Mouse (Mus musculus): ENCODE data around the gene Gdf3. TPM values are rescaled to one million over a fixed set of nuclear protein-coding genes. Genes with fewer than 3 reads are reported as not detected.

Gene Gdf3
- polyA plus RNA-seq, 1 experiment from 2014 or later, result not detected

GRCm38 (mm10) chr6:122604260-122604659, 5.6 kb downstream of the Gdf3 start:
- ATAC-seq, result no peak
- DNase-seq (ENCODE audit: low read depth, low spot score), result no peak
- ChIA-PET CTCF (no interaction called here), POLR2A (no interaction called here)
- in situ Hi-C loops (cut with MboI; ENCODE audit: low pct_unique_long_range_greater_than_20kb), result no loop called here
- TF ChIP-seq CTCF (IDR thresholded peaks at IDR 0.05), result no peak
- no peaks in the 10 kb centered on the region for H3K27me3 ChIP-seq

DNA sequence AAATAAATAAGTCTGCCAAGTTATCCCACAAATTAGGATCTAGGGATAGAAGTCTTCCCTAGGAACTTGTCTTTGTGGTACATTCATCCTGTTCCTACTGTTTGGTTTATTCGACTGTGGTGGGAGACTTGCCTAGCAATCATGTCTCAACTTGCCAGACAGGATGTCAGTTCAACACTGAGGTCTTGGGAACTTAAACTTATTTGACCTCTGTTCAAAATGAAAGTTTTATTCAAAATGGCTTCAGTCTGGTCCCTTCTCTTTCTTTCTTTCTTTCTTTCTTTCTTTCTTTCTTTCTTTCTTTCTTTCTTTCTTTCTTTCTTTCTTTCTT, 6.9 kb downstream of the Gdf3 start:
- in situ Hi-C loops (cut with MboI; ENCODE audit: low pct_unique_long_range_greater_than_20kb), result no loop called here
- no peaks in the 10 kb centered on the region for H3K27me3 ChIP-seq
- CTCF ChIA-PET, result no interaction called here
- TF ChIP-seq CTCF (IDR thresholded peaks at IDR 0.05), result no peak
- DNase-seq (ENCODE audit: low read depth, low spot score) (no peak), ATAC-seq (no peak)
- POLR2A ChIA-PET, result no interaction called here

DNA sequence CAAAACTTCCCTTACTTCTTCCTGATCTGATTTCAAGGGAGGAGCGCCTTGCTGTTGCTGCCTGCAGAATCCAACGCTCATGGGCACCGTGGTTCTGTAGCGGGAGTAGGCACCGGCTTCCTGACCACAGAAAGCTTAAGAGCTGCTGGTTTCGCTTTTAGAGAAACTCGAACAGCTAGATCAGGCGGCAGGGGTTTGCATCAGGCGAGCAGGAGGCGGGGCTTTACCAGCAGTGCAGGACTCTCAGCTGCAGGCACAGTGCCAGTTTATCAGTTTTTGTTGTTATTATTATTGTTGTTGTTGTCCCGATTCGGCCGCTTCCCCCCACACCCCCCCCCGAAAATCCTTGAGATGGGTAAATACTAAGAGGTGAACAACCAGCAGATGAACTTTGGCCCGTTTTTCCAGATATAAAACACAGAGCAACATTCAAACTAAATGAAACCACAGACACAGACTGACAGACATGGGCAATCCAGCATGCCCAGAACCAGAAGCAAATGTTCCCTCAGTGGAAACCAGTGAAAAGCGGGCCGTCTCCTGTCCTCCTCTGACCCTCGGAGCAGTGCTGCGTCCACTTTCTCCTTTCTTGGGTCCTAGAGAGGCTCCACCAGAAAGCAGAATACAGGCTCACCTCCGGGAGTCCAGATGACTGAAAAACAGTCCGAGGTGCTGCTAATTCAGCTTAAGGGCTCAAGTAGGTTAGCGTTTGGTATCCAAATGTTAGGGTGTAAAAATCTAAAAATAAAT, 7.5 kb downstream of the Gdf3 start, which contains the start of gene Apobec1:
Gene Apobec1, minus strand, starts transcription at position 203 of the 750 bp plus-strand sequence.
- TF ChIP-seq CTCF (IDR thresholded peaks at IDR 0.05), result no peak
- ATAC-seq, result peak; percentile 91
- DNase-seq (ENCODE audit: low read depth, low spot score), result no peak
- in situ Hi-C loops (cut with MboI; ENCODE audit: low pct_unique_long_range_greater_than_20kb), result no loop called here
- no peaks in the 10 kb centered on the region for H3K27me3 ChIP-seq
- ChIA-PET POLR2A (no interaction called here), CTCF (no interaction called here)

- no peaks in the 10 kb centered on the region for H3K27me3 ChIP-seq
- no peak for ATAC-seq
- ChIA-PET CTCF (interaction anchor here (1.5 kb wide), 1 partner anchor 39 kb away, joined by 3 read pairs; no protein-coding TSS in a partner anchor), POLR2A (no interaction called here)
- DNase-seq (ENCODE audit: low read depth, low spot score), result no peak
- TF ChIP-seq CTCF (IDR thresholded peaks at IDR 0.05), result no peak
- in situ Hi-C loops (cut with MboI; ENCODE audit: low pct_unique_long_range_greater_than_20kb), result no loop called here
Measured at GRCm38 (mm10) chr6:122601615-122602014, 8.3 kb downstream of the Gdf3 start.

GRCm38 (mm10) chr6:122601031-122601430, 8.9 kb downstream of the Gdf3 start:
- ChIA-PET CTCF (interaction anchor here (1.5 kb wide), 1 partner anchor 39 kb away, joined by 3 read pairs; no protein-coding TSS in a partner anchor), POLR2A (no interaction called here)
- ATAC-seq (no peak), DNase-seq (ENCODE audit: low read depth, low spot score) (no peak)
- no peaks in the 10 kb centered on the region for H3K27me3 ChIP-seq
- TF ChIP-seq CTCF (IDR thresholded peaks at IDR 0.05), result no peak
- in situ Hi-C loops (cut with MboI; ENCODE audit: low pct_unique_long_range_greater_than_20kb), result no loop called here

DNA sequence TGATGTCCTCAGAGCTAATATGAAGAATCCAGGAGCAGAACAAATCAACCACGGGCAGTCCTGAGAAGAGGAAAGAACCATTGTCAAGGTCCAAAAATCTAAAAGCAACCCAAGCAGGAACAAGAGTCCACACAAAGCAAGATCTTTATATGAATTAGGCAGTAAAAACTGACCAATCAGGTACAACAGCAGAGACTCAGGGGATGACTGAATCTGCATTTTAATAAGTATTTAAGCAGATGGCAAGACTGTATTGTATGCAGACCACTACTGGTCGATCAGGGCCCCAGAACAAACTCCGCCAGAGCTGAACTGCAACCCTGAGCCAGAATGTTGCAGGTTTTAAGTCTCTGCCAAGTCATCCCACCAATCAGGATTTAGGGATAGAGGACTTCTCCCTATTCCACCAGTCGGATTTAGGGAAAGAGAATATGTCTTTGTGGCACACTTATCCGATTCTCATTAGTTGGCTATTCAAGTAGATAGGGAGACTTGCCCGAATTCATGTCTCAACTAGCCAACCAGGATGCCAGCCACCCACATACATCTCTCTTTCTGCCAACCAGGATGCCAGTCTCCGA, 9.7 kb downstream of the Gdf3 start:
- DNase-seq (ENCODE audit: low read depth, low spot score) (no peak), ATAC-seq (no peak)
- H3K27me3 ChIP-seq, result no peaks in the 10 kb centered on the region
- TF ChIP-seq CTCF (IDR thresholded peaks at IDR 0.05), result no peak
- ChIA-PET CTCF (interaction anchor here (1.5 kb wide), 1 partner anchor 38 kb away, joined by 3 read pairs; no protein-coding TSS in a partner anchor), POLR2A (no interaction called here)
- in situ Hi-C loops (cut with MboI; ENCODE audit: low pct_unique_long_range_greater_than_20kb), result no loop called here

- POLR2A ChIA-PET, result no interaction called here
- CTCF ChIA-PET, result no interaction called here
- TF ChIP-seq CTCF (IDR thresholded peaks at IDR 0.05), result no peak
- in situ Hi-C loops (cut with MboI; ENCODE audit: low pct_unique_long_range_greater_than_20kb), result no loop called here
- no peaks in the 10 kb centered on the region for H3K27me3 ChIP-seq
- DNase-seq (ENCODE audit: low read depth, low spot score) (no peak), ATAC-seq (no peak)
Measured at GRCm38 (mm10) chr6:122599054-122599737, 10.7 kb downstream of the Gdf3 start.

DNA sequence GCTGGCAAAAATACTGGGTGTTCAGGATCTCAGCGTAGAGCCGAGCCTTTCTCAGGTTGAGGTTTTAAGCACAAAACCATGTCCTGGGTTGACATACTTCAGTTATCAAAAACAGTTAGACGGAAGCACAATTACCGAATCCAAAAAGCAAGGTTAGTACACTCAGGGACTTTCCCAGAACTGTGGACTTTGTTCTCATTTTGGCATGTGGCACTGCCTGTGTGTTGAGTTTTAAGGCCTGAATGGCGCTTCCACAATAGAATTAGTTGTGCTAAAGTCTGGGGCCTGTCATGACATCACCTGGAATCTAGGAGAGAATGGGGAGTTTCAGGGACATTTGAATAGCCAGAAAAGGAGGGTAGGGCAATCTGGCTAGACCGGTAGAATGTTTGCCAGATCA, 11.5 kb downstream of the Gdf3 start:
- no peak for ATAC-seq
- CTCF ChIA-PET, result no interaction called here
- POLR2A ChIA-PET, result no interaction called here

DNA sequence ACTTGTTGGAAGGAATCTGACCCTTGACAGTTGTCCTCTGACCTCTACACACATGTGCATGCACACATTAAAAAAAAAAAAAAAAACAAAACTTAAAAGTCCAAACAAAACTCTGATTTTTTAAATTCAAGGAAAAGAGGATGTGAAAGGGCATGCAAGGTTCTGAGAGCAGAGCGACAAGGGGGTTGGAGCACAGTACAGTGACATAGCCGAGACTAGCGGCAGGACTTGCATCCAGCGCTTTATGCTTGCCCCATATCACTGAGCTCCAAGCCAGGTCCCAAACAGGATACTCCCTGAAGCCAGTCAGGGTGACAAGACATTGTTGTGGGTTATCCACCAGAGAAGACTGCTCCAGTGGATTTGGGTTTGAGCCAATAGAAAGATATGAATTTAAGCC, 11.9 kb downstream of the Gdf3 start:
- no peak for TF ChIP-seq CTCF (IDR thresholded peaks at IDR 0.05)
- no peaks in the 10 kb centered on the region for H3K27me3 ChIP-seq
- no peak for DNase-seq (ENCODE audit: low read depth, low spot score)
- in situ Hi-C loops (cut with MboI; ENCODE audit: low pct_unique_long_range_greater_than_20kb), result no loop called here
- ChIA-PET POLR2A (no interaction called here), CTCF (no interaction called here)
- no peak for ATAC-seq

More for the DNA sequence above, 11.5 kb downstream of the Gdf3 start:
- in situ Hi-C loops (cut with MboI; ENCODE audit: low pct_unique_long_range_greater_than_20kb), result no loop called here
- TF ChIP-seq CTCF (IDR thresholded peaks at IDR 0.05), result no peak
- no peaks in the 10 kb centered on the region for H3K27me3 ChIP-seq
- DNase-seq (ENCODE audit: low read depth, low spot score), result no peak

GRCm38 (mm10) chr6:122596608-122597007, 13.3 kb downstream of the Gdf3 start:
- POLR2A ChIA-PET, result no interaction called here
- CTCF ChIA-PET, result no interaction called here
- in situ Hi-C loops (cut with MboI; ENCODE audit: low pct_unique_long_range_greater_than_20kb), result no loop called here

GRCm38 (mm10) chr6:122595637-122596036, 14.2 kb downstream of the Gdf3 start:
- peak; percentile 32 for TF ChIP-seq CTCF (IDR thresholded peaks at IDR 0.05)
- no peaks in the 10 kb centered on the region for H3K27me3 ChIP-seq
- ChIA-PET CTCF (no interaction called here), POLR2A (no interaction called here)
- in situ Hi-C loops (cut with MboI; ENCODE audit: low pct_unique_long_range_greater_than_20kb), result no loop called here
- DNase-seq (ENCODE audit: low read depth, low spot score), result no peak
- ATAC-seq, result no peak

More at GRCm38 (mm10) chr6:122596608-122597007, 13.3 kb downstream of the Gdf3 start:
- TF ChIP-seq CTCF (IDR thresholded peaks at IDR 0.05), result no peak
- DNase-seq (ENCODE audit: low read depth, low spot score) (no peak), ATAC-seq (no peak)
- no peaks in the 10 kb centered on the region for H3K27me3 ChIP-seq

All from Patski (cell line).